ENCODE assay signal across 22 mouse cellular contexts in genomic region chr11:8101091-8101490, GRCm38 (mm10).
DNase-seq lines count a peak whose midpoint lies in the region.
"Had no signal": no experiment of that assay in that cellular context is flagged by ENCODE, and none has a peak within 500 bp of the region (broad histone marks: within the 10 kb centered on the region; RNA-seq: fewer than 3 reads in every experiment).

No protein-coding gene starts in this region.

- DNase-seq in adrenal gland, postnatal 10 days: peak; percentile 4
- DNase-seq in adrenal gland, postnatal 4 days (ENCODE audit: low spot score in 2 of 2): no peak
- DNase-seq in heart, adult 9 months (ENCODE audit: low spot score in 2 of 2): peak; percentile 32 to 62
- no peak for DNase-seq in heart, embryonic 10.5 days (ENCODE audit: low spot score)
- DNase-seq in fibroblast of lung, adult 2 months (ENCODE audit: low read depth): peak; percentile 28
- DNase-seq in skeletal muscle tissue, adult 2 months (ENCODE audit: low read depth, low spot score): peak; percentile 28
- no peak for DNase-seq in right cerebral cortex, adult 2 months (ENCODE audit: low spot score in 2 of 2)
- DNase-seq: cerebellum, adult 18-20 months; cerebellum, postnatal 14 days; gastrocnemius, postnatal 14 days; kidney, adult 11 months; kidney, postnatal 4 days; right cerebral cortex, adult 18-20 months; thymus, adult 18-20 months; thymus, postnatal 36 days had no signal

- H3K27ac ChIP-seq in heart, embryonic 10.5 days: no peak overlapping the region
- H3K27ac ChIP-seq: hindbrain, embryonic 12.5 days; kidney, embryonic 15.5 days; liver, embryonic 15.5 days; lung, embryonic 15.5 days; macrophage; midbrain, embryonic 10.5 days; neural tube, embryonic 15.5 days had no signal

- no peaks in the 10 kb centered on the region for H3K4me1 ChIP-seq in heart, embryonic 10.5 days
- H3K4me1 ChIP-seq: hindbrain, embryonic 12.5 days; kidney, embryonic 15.5 days; liver, embryonic 15.5 days; lung, embryonic 15.5 days; neural tube, embryonic 15.5 days had no signal

- no peak overlapping the region for H3K4me3 ChIP-seq in heart, embryonic 10.5 days
- H3K4me3 ChIP-seq: hindbrain, embryonic 12.5 days; kidney, embryonic 15.5 days; liver, embryonic 15.5 days; lung, embryonic 15.5 days; midbrain, embryonic 10.5 days; neural tube, embryonic 15.5 days had no signal

- no peaks in the 10 kb centered on the region for H3K9me3 ChIP-seq in heart, embryonic 10.5 days
- H3K9me3 ChIP-seq: hindbrain, embryonic 12.5 days; kidney, embryonic 15.5 days; liver, embryonic 15.5 days; lung, embryonic 15.5 days; midbrain, embryonic 10.5 days; neural tube, embryonic 15.5 days had no signal

- H3K36me3 ChIP-seq in heart, embryonic 10.5 days: no peaks in the 10 kb centered on the region
- H3K36me3 ChIP-seq: hindbrain, embryonic 12.5 days; kidney, embryonic 15.5 days; liver, embryonic 15.5 days; lung, embryonic 15.5 days; midbrain, embryonic 10.5 days; neural tube, embryonic 15.5 days had no signal

- 74% methylated on average over 7 of the region's 7 CpGs for WGBS in heart, embryonic 10.5 days

- H3K27me3 ChIP-seq in heart, embryonic 10.5 days (ENCODE audit: insufficient read depth, poor library complexity, severe bottlenecking): no peaks in the 10 kb centered on the region
- H3K27me3 ChIP-seq: hindbrain, embryonic 12.5 days; kidney, embryonic 15.5 days; liver, embryonic 15.5 days; lung, embryonic 15.5 days; neural tube, embryonic 15.5 days had no signal

Comparison
In these comparisons a context has a peak if more than half of its experiments do, and no peak if none do; other contexts are left out.
1. DNase-seq: peak in adrenal gland, postnatal 10 days (single experiment), heart, adult 9 months (2 of 2), fibroblast of lung, adult 2 months (single experiment) and skeletal muscle tissue, adult 2 months (single experiment); none in adrenal gland, postnatal 4 days (0 of 2), heart, embryonic 10.5 days (single experiment) and right cerebral cortex, adult 2 months (0 of 2).